Mouse (Mus musculus): ENCODE data around the gene Pard6b. TPM values are rescaled to one million over a fixed set of nuclear protein-coding genes. Genes with fewer than 3 reads are reported as not detected.
"Not testable (repeated sequence)": the region's sequence is repeated elsewhere in the genome, so short reads cannot be mapped to it uniquely, and the experiment has no call there.

Pard6b gene
- polyA plus RNA-seq, 1 experiment from 2014 or later = 40.3 TPM

DNA sequence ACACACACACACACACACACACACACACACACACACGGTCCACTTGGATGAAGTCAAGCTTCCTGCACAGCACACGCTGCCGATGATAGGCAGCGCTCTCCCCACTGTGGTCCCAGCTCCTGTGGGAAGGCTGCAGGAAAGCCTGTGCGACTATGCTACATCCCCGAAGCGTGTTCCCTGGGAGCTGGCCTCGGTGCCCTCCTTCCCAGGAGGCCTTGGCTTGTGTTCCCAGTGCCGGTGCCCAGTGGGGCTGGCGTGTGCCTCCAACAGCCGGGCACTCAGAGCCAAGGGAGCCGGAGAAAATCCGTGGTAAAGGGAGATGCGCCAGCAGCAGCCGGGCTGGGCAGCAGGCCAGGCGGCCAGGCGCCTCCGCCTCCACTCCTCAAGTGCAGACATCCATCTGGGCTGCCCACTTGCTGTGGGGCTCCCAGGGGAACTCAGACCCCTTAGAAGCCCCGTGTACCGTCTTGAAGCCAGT, 25.9 kb downstream of the Pard6b start:
- TF ChIP-seq CTCF (IDR thresholded peaks at IDR 0.05) = no peak
- DNase-seq (ENCODE audit: low read depth, low spot score) (peak; percentile 44), ATAC-seq (peak; percentile 45)
- H3K27me3 ChIP-seq = no peaks in the 10 kb centered on the region
- in situ Hi-C loops (cut with MboI; ENCODE audit: low pct_unique_long_range_greater_than_20kb) = no loop called here
- ChIA-PET POLR2A (interaction anchor here (1.5 kb wide), 1 partner anchor 9 kb away, joined by 4 read pairs; no protein-coding TSS in a partner anchor), CTCF (interaction anchor here (0.7 kb wide), 1 partner anchor 54 kb away, joined by 3 read pairs; no protein-coding TSS in a partner anchor)

DNA sequence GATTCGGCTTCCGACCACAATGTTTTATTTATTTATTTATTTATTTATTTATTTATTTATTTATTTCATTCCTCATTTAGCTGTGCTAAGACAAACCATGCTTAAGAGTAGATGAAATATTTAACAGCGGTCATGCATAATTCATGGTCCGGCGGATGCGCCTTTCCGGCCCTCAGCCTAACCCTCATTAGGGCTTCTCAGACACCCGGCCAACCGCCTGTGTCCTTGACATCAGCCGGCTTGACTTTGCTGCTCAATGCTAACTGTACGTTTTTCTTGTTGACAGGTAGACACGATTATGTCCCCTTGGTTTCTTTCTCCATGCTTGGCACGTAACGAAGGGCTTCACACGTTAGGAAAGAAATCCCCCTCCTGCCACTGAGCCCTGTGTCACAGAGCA, 26.6 kb downstream of the Pard6b start:
- in situ Hi-C loops (cut with MboI; ENCODE audit: low pct_unique_long_range_greater_than_20kb) = no loop called here
- ATAC-seq (peak; percentile 27), DNase-seq (ENCODE audit: low read depth, low spot score) (no peak)
- ChIA-PET POLR2A (interaction anchor here (1.5 kb wide), 1 partner anchor 8 kb away, joined by 4 read pairs; no protein-coding TSS in a partner anchor), CTCF (no interaction called here)
- H3K27me3 ChIP-seq = no peaks in the 10 kb centered on the region
- no peak for TF ChIP-seq CTCF (IDR thresholded peaks at IDR 0.05)

DNA sequence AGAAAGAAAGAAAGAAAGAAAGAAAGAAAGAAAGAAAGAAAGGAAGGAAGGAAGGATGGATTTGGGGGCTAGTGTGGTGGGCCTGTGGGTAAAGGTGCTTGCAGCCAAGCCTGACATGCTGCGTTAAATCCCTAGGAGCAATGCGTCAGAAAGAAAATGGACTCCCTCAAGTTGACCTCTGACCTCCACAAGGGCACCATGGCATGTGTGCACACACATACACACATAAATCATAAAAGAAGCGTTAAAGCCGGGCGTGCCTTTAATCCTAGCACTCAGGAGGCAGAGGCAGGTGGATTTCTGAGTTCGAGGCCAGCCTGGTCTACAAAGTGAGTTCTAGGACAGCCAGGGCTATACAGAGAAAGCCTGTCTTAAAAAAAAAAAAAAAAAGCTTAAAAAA, 27.1 kb downstream of the Pard6b start:
- ATAC-seq; in situ Hi-C loops (cut with MboI; ENCODE audit: low pct_unique_long_range_greater_than_20kb); POLR2A ChIA-PET; H3K27me3 ChIP-seq; DNase-seq (ENCODE audit: low read depth, low spot score); CTCF ChIA-PET: not testable (repeated sequence)

DNA sequence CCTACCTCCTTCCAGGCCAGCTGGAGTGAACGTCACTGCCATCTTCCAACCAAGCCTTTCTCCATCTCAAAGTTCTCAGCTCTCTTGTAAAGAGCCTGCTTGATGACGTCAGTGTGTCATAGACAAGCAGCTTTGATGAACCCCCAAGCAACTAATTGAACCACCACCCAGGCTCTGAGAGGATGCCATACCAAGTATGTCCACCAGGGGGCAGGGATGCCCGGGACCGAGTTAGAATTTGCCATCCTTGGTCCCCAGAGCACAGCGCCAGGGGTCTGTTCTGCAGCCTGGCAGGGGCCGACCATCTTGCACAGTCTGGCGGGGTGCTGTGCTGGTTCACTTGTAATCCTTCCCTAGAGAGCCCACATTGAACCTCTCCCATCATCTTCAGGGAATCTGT, 31.1 kb downstream of the Pard6b start:
- DNase-seq (ENCODE audit: low read depth, low spot score) (no peak), ATAC-seq (no peak)
- POLR2A ChIA-PET = no interaction called here
- in situ Hi-C loops (cut with MboI; ENCODE audit: low pct_unique_long_range_greater_than_20kb) = loop anchor here (5.0 kb wide), 1 partner anchor 90 kb away; no protein-coding TSS in a partner anchor
- no peaks in the 10 kb centered on the region for H3K27me3 ChIP-seq
- TF ChIP-seq CTCF (IDR thresholded peaks at IDR 0.05) = no peak
- CTCF ChIA-PET = interaction anchor here (0.7 to 2.0 kb wide), 6 partner anchors 8 to 95 kb away, joined by 3 to 5 read pairs (median 4); partner anchors contain the start of gene Adnp

DNA sequence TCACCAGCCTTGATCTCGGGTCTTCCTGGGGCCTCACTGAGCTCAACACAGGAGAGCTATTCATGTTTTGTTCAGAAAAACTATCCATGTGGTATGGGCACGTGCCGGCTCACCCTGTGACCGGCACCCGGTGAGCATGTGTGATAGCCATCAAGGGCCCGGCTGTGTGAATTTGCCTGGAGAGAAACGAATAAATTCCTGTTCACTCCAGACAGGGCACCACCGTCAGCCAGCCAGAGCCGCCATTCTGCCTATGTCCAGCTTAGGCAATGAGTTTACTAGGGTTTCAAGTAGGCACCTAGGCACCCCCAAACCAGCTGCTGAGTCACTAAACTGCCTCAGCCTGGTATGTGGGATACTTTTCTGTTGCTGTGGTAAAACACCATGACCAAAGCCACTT, 32.5 kb downstream of the Pard6b start:
- no peaks in the 10 kb centered on the region for H3K27me3 ChIP-seq
- ChIA-PET POLR2A (no interaction called here), CTCF (interaction anchor here (1.0 kb wide), 2 partner anchors 17 to 104 kb away, joined by 3 read pairs; no protein-coding TSS in a partner anchor)
- DNase-seq (ENCODE audit: low read depth, low spot score) (no peak), ATAC-seq (no peak)
- no peak for TF ChIP-seq CTCF (IDR thresholded peaks at IDR 0.05)
- in situ Hi-C loops (cut with MboI; ENCODE audit: low pct_unique_long_range_greater_than_20kb) = loop anchor here (5.0 kb wide), 1 partner anchor 89 kb away; no protein-coding TSS in a partner anchor

DNA sequence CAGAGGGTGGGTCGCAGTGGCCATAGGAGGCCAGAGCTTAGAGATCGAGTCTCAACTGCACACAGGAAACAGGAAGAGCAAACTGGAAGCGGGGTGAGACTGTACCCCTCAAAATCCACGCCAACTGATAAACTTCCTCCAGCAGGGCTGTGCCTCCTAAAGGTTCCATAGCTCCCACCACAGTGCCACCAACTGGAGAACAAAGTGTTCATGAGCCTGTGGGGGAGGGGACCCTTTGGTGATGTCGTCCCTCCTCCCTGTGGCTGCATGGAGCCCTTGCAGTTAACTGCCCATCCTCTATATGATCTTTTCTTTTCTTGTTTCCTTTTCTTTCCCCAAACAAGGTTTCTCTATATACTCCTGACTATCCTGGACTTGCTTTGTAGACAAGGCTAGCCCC, 32.9 kb downstream of the Pard6b start:
- CTCF ChIA-PET = interaction anchor here (1.0 to 4.0 kb wide), 2 partner anchors 16 to 61 kb away, joined by 3 to 15 read pairs; no protein-coding TSS in a partner anchor
- TF ChIP-seq CTCF (IDR thresholded peaks at IDR 0.05) = no peak
- POLR2A ChIA-PET = no interaction called here
- H3K27me3 ChIP-seq = no peaks in the 10 kb centered on the region
- ATAC-seq (no peak), DNase-seq (ENCODE audit: low read depth, low spot score) (no peak)
- in situ Hi-C loops (cut with MboI; ENCODE audit: low pct_unique_long_range_greater_than_20kb) = loop anchor here (5.0 kb wide), 1 partner anchor 89 kb away; no protein-coding TSS in a partner anchor

DNA sequence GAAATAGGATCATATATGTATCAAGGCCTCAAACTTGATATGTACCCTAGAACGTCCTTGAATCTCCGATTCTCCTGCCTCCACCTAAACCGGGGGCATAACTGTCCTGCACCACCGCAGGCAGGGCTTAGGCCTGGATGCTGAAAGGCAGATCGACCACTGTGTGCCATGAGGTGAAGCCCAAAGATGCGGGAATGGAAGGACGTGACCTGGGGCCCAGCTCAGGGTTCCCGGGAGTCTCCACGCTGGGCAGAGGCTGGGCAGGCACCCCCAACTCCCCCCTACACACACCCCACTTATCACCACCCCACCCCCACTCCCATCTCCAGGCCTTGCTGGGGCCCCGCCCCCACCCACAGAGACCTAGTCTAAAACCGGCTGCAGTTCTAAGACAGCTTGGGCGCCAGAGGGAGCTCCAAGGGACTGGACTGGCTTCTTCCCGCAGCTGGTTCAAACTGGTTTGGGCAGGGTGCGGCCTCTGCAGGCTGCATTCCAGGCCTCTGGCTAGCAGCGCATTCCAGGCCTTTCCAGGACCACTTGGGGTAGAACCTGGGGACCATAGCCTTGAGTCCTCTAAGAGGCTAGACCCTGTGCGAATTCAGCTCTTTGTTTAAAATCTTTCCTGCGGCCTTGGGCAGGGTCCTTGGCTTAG, 34.0 kb downstream of the Pard6b start:
- no peaks in the 10 kb centered on the region for H3K27me3 ChIP-seq
- no peak for DNase-seq (ENCODE audit: low read depth, low spot score)
- CTCF ChIA-PET = interaction anchor here (0.7 to 4.0 kb wide), 7 partner anchors 16 to 100 kb away, joined by 3 to 15 read pairs (median 4); partner anchors contain the start of gene Adnp
- POLR2A ChIA-PET = interaction anchor here (0.9 kb wide), 1 partner anchor 32 kb away, joined by 4 read pairs; no protein-coding TSS in a partner anchor
- in situ Hi-C loops (cut with MboI; ENCODE audit: low pct_unique_long_range_greater_than_20kb) = loop anchor here (5.0 kb wide), 1 partner anchor 87 kb away; no protein-coding TSS in a partner anchor
- no peak for TF ChIP-seq CTCF (IDR thresholded peaks at IDR 0.05)
- ATAC-seq = peak; percentile 50

DNA sequence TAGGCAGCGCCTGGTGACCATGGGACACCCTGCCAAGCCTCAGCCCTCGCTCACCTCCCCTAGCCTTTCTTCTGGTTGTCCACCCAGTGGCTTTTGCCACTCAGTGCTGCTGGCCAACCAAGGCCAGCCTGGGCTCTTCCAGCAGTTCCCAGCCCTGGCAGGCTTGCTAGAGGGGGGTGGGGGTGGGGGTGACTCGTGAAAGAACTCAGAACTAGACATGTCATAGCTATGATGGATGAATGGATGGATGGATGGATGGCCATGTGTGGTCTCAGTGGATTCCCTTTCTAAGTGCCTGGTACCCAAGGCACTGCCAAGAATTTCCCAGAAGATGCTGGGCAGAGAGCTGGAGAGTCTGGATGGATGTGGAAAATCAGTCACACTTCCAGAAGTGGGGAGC, 35.0 kb downstream of the Pard6b start:
- ChIA-PET POLR2A (interaction anchor here (0.9 to 1.0 kb wide), 2 partner anchors 9 to 33 kb away, joined by 4 read pairs; no protein-coding TSS in a partner anchor), CTCF (interaction anchor here (0.8 to 4.0 kb wide), 9 partner anchors 11 to 99 kb away, joined by 3 to 15 read pairs (median 4); partner anchors contain the start of gene Adnp)
- H3K27me3 ChIP-seq = no peaks in the 10 kb centered on the region
- DNase-seq (ENCODE audit: low read depth, low spot score) = no peak
- in situ Hi-C loops (cut with MboI; ENCODE audit: low pct_unique_long_range_greater_than_20kb) = no loop called here
- no peak for TF ChIP-seq CTCF (IDR thresholded peaks at IDR 0.05)
- ATAC-seq = no peak

DNA sequence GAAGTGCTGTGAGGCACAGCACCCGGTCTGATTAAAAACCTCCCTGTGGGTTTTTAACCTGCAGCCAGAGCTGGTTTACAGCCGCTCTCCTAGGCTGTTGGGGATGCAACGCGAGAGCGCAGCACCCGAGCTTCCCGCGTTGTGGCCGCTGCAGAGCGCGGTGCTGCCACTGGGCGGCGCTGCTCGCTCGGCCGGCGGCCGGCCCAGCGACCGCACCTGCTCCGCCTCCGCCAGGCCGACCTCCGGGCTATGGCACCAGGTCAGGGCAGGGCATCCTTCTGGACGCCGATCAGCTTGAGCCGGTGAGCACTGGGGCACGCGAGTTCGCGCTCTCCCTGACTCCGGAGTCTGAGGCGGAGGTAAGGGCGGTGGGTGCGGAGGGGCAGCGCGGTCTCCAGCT, 36.3 kb downstream of the Pard6b start:
- ChIA-PET POLR2A (no interaction called here), CTCF (interaction anchor here (0.8 to 4.0 kb wide), 17 partner anchors 9 to 146 kb away, joined by 3 to 15 read pairs (median 4); partner anchors contain the start of gene Adnp)
- in situ Hi-C loops (cut with MboI; ENCODE audit: low pct_unique_long_range_greater_than_20kb) = no loop called here
- DNase-seq (ENCODE audit: low read depth, low spot score) (no peak), ATAC-seq (peak; percentile 34)
- no peaks in the 10 kb centered on the region for H3K27me3 ChIP-seq
- TF ChIP-seq CTCF (IDR thresholded peaks at IDR 0.05) = no peak

DNA sequence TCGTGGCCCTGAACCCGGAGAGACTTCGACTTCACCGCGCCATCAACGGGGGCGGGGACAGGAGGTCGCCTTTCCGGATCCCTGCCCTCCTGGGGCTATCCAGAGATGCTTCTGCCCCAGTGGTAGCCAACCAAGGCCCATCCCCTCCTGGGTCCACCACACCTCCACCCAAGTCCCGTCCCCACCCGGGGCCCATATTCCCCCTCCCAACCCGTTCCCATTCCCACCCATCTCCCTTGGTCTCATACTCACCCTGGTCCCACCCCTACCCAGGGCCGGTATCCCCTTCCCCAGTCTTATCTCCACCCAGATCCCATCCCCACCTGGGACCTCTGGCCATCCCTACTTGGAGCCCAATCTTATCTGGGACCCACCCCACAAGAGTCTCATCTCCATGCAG, 36.7 kb downstream of the Pard6b start:
- ATAC-seq (no peak), DNase-seq (ENCODE audit: low read depth, low spot score) (no peak)
- TF ChIP-seq CTCF (IDR thresholded peaks at IDR 0.05) = no peak
- H3K27me3 ChIP-seq = no peaks in the 10 kb centered on the region
- ChIA-PET CTCF (interaction anchor here (1.0 to 4.0 kb wide), 7 partner anchors 8 to 81 kb away, joined by 3 to 15 read pairs (median 5); no protein-coding TSS in a partner anchor), POLR2A (no interaction called here)
- in situ Hi-C loops (cut with MboI; ENCODE audit: low pct_unique_long_range_greater_than_20kb) = no loop called here

DNA sequence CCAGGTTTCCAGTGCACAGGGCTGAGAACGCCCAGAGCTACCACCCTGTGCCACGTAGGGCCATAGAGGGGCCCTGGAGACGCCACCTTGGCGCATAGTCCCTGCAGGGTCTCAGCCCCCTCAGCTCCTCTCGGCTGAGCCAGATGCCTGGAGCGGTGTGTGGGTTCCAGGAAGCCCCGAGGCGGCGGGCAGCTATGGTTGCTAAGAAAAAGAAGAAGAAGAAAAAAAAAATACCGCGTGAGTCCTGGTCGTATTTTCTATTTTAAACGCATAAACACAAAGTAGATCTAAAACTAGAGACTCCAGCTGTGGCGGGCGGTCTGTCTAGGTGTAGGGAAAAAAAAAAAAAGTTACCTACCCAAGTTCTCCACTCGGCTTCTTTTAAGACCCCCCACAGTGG, 37.2 kb downstream of the Pard6b start:
- POLR2A ChIA-PET = interaction anchor here (0.6 kb wide), 1 partner anchor 81 kb away, joined by 3 read pairs; no protein-coding TSS in a partner anchor
- no peaks in the 10 kb centered on the region for H3K27me3 ChIP-seq
- TF ChIP-seq CTCF (IDR thresholded peaks at IDR 0.05) = no peak
- no peak for DNase-seq (ENCODE audit: low read depth, low spot score)
- ATAC-seq = no peak
- CTCF ChIA-PET = interaction anchor here (1.2 to 4.0 kb wide), 2 partner anchors 66 to 87 kb away, joined by 4 to 15 read pairs; no protein-coding TSS in a partner anchor
- in situ Hi-C loops (cut with MboI; ENCODE audit: low pct_unique_long_range_greater_than_20kb) = no loop called here

Measured in Patski (cell line).